Mouse (Mus musculus): ENCODE results near the gene Bscl2.

The Bscl2 gene

GRCm38 (mm10) chr19:8837251-8837791 lies at the start of gene Bscl2:
Gene Bscl2, plus strand, starts transcription at chr19:8837467.
- DNase-seq (ENCODE audit: low read depth, low spot score) = peak; percentile 74

- no peak for DNase-seq (ENCODE audit: low read depth, low spot score)
These were observed 48.7 kb upstream of the Bscl2 start for GRCm38 (mm10) chr19:8788521-8788920.

GRCm38 (mm10) chr19:8789171-8789570 lies 48.1 kb upstream of the Bscl2 start:
- DNase-seq (ENCODE audit: low read depth, low spot score) = no peak

- DNase-seq (ENCODE audit: low read depth, low spot score) = no peak
These were observed 47.1 kb upstream of the Bscl2 start for GRCm38 (mm10) chr19:8790171-8790570.

GRCm38 (mm10) chr19:8798264-8798946 lies 38.9 kb upstream of the Bscl2 start, which contains the start of gene Polr2g:
Gene Polr2g, minus strand, starts transcription at chr19:8798577.
- DNase-seq (ENCODE audit: low read depth, low spot score) = peak; percentile 81

GRCm38 (mm10) chr19:8798947-8799315 lies 38.3 kb upstream of the Bscl2 start:
- DNase-seq (ENCODE audit: low read depth, low spot score) = no peak

- DNase-seq (ENCODE audit: low read depth, low spot score) = peak; percentile 90
These were observed 35.0 kb upstream of the Bscl2 start, which contains the start of gene Zbtb3 for GRCm38 (mm10) chr19:8802130-8802821. Gene Zbtb3, plus strand, starts transcription at chr19:8802555.

GRCm38 (mm10) chr19:8803204-8803780 lies 34.0 kb upstream of the Bscl2 start:
- no peak for DNase-seq (ENCODE audit: low read depth, low spot score)

GRCm38 (mm10) chr19:8803879-8804660 lies 33.2 kb upstream of the Bscl2 start:
- no peak for DNase-seq (ENCODE audit: low read depth, low spot score)

GRCm38 (mm10) chr19:8806810-8807209 lies 30.5 kb upstream of the Bscl2 start:
- no peak for DNase-seq (ENCODE audit: low read depth, low spot score)

- no peak for DNase-seq (ENCODE audit: low read depth, low spot score)
These were observed 21.5 kb upstream of the Bscl2 start for GRCm38 (mm10) chr19:8815812-8816211.

- DNase-seq (ENCODE audit: low read depth, low spot score) = peak; percentile 70
These were observed 20.3 kb upstream of the Bscl2 start for GRCm38 (mm10) chr19:8817001-8817400.

GRCm38 (mm10) chr19:8818301-8818798 lies 18.9 kb upstream of the Bscl2 start:
- no peak for DNase-seq (ENCODE audit: low read depth, low spot score)

GRCm38 (mm10) chr19:8818801-8819595 lies 18.3 kb upstream of the Bscl2 start, which contains the start of gene Ttc9c:
Gene Ttc9c, minus strand, starts transcription at chr19:8819333.
- DNase-seq (ENCODE audit: low read depth, low spot score) = peak; percentile 92

- DNase-seq (ENCODE audit: low read depth, low spot score) = peak; percentile 97
These were observed 17.5 kb upstream of the Bscl2 start, which contains the start of gene Hnrnpul2 for GRCm38 (mm10) chr19:8819596-8820423. Gene Hnrnpul2, plus strand, starts transcription at chr19:8820010.

- no peak for DNase-seq (ENCODE audit: low read depth, low spot score)
These were observed 16.8 kb upstream of the Bscl2 start for GRCm38 (mm10) chr19:8820424-8820956.

GRCm38 (mm10) chr19:8821146-8821545 lies 16.1 kb upstream of the Bscl2 start:
- DNase-seq (ENCODE audit: low read depth, low spot score) = no peak

GRCm38 (mm10) chr19:8822696-8823095 lies 14.6 kb upstream of the Bscl2 start:
- no peak for DNase-seq (ENCODE audit: low read depth, low spot score)

- no peak for DNase-seq (ENCODE audit: low read depth, low spot score)
These were observed 7.6 kb upstream of the Bscl2 start, which contains the start of gene AC129217.1 for GRCm38 (mm10) chr19:8829660-8830059. Gene AC129217.1, plus strand, starts transcription at chr19:8829773.
